Mouse (Mus musculus) lung, postnatal 14 days (tissue): ENCODE measurements around the gene Kansl2.

ENCODE experiments used
- DNase-seq: peaks from one replicate; pipeline ENCODE4 v3.0.0; 2021

Gene Kansl2

GRCm38 (mm10) chr15:98533881-98534627 is at the start of gene Kansl2:
TSS of gene Kansl2 (minus strand) at chr15:98534264.
- peak; percentile 97 for DNase-seq

- DNase-seq, result no peak
Measured at GRCm38 (mm10) chr15:98582996-98583395, 48.9 kb upstream of the Kansl2 start.

GRCm38 (mm10) chr15:98582410-98582809 is 48.3 kb upstream of the Kansl2 start:
- no peak for DNase-seq

GRCm38 (mm10) chr15:98579795-98580464 is 45.9 kb upstream of the Kansl2 start:
- DNase-seq, result peak; percentile 86

GRCm38 (mm10) chr15:98579310-98579709 is 45.2 kb upstream of the Kansl2 start:
- no peak for DNase-seq

- no peak for DNase-seq
Measured at GRCm38 (mm10) chr15:98573293-98573692, 39.2 kb upstream of the Kansl2 start.

GRCm38 (mm10) chr15:98570873-98571538 is 36.9 kb upstream of the Kansl2 start, which contains the start of the genes Ccnt1 and 4930415O20Rik:
TSS of gene Ccnt1 (minus strand) at chr15:98570923.
TSS of gene 4930415O20Rik (plus strand) at chr15:98571004.
- no peak for DNase-seq

GRCm38 (mm10) chr15:98569795-98570365 is 35.8 kb upstream of the Kansl2 start:
- DNase-seq, result no peak

- no peak for DNase-seq
Measured at GRCm38 (mm10) chr15:98569216-98569615, 35.2 kb upstream of the Kansl2 start.

- no peak for DNase-seq
Measured at GRCm38 (mm10) chr15:98568256-98569033, 34.4 kb upstream of the Kansl2 start.

- DNase-seq, result peak; percentile 99
Measured at GRCm38 (mm10) chr15:98567278-98568134, 33.4 kb upstream of the Kansl2 start.

GRCm38 (mm10) chr15:98566973-98567277 is 32.9 kb upstream of the Kansl2 start:
- no peak for DNase-seq

GRCm38 (mm10) chr15:98557186-98557585 is 23.1 kb upstream of the Kansl2 start:
- no peak for DNase-seq

GRCm38 (mm10) chr15:98555881-98556280 is 21.8 kb upstream of the Kansl2 start:
- no peak for DNase-seq

- no peak for DNase-seq
Measured at GRCm38 (mm10) chr15:98552758-98553157, 18.7 kb upstream of the Kansl2 start.

- no peak for DNase-seq
Measured at GRCm38 (mm10) chr15:98546843-98547242, 12.8 kb upstream of the Kansl2 start.

GRCm38 (mm10) chr15:98545151-98545550 is 11.1 kb upstream of the Kansl2 start:
- DNase-seq, result no peak

GRCm38 (mm10) chr15:98543341-98543740 is 9.3 kb upstream of the Kansl2 start:
- no peak for DNase-seq

GRCm38 (mm10) chr15:98541064-98541463 is 7.0 kb upstream of the Kansl2 start:
- no peak for DNase-seq

- DNase-seq, result no peak
Measured at GRCm38 (mm10) chr15:98537923-98538322, 3.9 kb upstream of the Kansl2 start.

GRCm38 (mm10) chr15:98536828-98537510 is 2.9 kb upstream of the Kansl2 start:
- DNase-seq, result no peak
